Mouse (Mus musculus): ENCODE results near the gene Gm5244. TPM values are rescaled to one million over a fixed set of nuclear protein-coding genes. Genes with fewer than 3 reads are reported as not detected.

The Gm5244 gene
- polyA plus RNA-seq, 1 experiment from 2014 or later: not detected

GRCm38 (mm10) chr19:12856983-12857382 lies 10.5 kb downstream of the Gm5244 start, which contains the start of gene Olfr1444:
TSS of gene Olfr1444 (plus strand) at chr19:12857283.
- no peaks in the 10 kb centered on the region for H3K4me1 ChIP-seq (ENCODE audit: control insufficient read depth, insufficient read depth, low read length)
- H3K4me3 ChIP-seq (ENCODE audit: low read depth, low read length): no peak within 1 kb of the TSS
- H3K4me2 ChIP-seq: no peak within 1 kb of the TSS
- no peak within 1 kb of the TSS for H3K27ac ChIP-seq (ENCODE audit: low read depth, low read length)
- DNase-seq (ENCODE audit: low spot score, missing footprints) (no peak), ATAC-seq (ENCODE audit: low FRiP score) (no peak)
- no peaks in the 10 kb centered on the region for H3K36me3 ChIP-seq (ENCODE audit: control insufficient read depth, insufficient read depth, low read length)
- no peaks in the 10 kb centered on the region for H3K9me3 ChIP-seq (ENCODE audit: control insufficient read depth, low read length)
- H3K9ac ChIP-seq (ENCODE audit: low read length): no peak within 1 kb of the TSS
- no peaks in the 10 kb centered on the region for H3K27me3 ChIP-seq (ENCODE audit: control insufficient read depth, insufficient read depth, low read length)
- WGBS: 56% methylated on average over 1 of the region's 1 CpGs

GRCm38 (mm10) chr19:12883555-12883954 lies 37.1 kb downstream of the Gm5244 start, which contains the start of gene Olfr1445:
TSS of gene Olfr1445 (plus strand) at chr19:12883855.
- H3K4me2 ChIP-seq: no peak within 1 kb of the TSS
- no peak for DNase-seq (ENCODE audit: low spot score, missing footprints)
- no peak within 1 kb of the TSS for H3K9ac ChIP-seq (ENCODE audit: low read length)
- no peaks in the 10 kb centered on the region for H3K4me1 ChIP-seq (ENCODE audit: control insufficient read depth, insufficient read depth, low read length)
- no peaks in the 10 kb centered on the region for H3K36me3 ChIP-seq (ENCODE audit: control insufficient read depth, insufficient read depth, low read length)
- no peak within 1 kb of the TSS for H3K27ac ChIP-seq (ENCODE audit: low read depth, low read length)
- WGBS: 86% methylated on average over 2 of the region's 2 CpGs
- H3K4me3 ChIP-seq (ENCODE audit: low read depth, low read length): no peak within 1 kb of the TSS
- H3K9me3 ChIP-seq (ENCODE audit: control insufficient read depth, low read length): no peaks in the 10 kb centered on the region
- no peaks in the 10 kb centered on the region for H3K27me3 ChIP-seq (ENCODE audit: control insufficient read depth, insufficient read depth, low read length)
- no peak for ATAC-seq (ENCODE audit: low FRiP score)

GRCm38 (mm10) chr19:12893424-12893823 lies 46.9 kb downstream of the Gm5244 start, which contains the start of gene Olfr1446:
TSS of gene Olfr1446 (minus strand) at chr19:12893524.
- ATAC-seq (ENCODE audit: low FRiP score): no peak
- Histone ChIP-seq H3K36me3 (ENCODE audit: control insufficient read depth, insufficient read depth, low read length) (no peaks in the 10 kb centered on the region), H3K4me2 (no peak within 1 kb of the TSS), H3K27me3 (ENCODE audit: control insufficient read depth, insufficient read depth, low read length) (no peaks in the 10 kb centered on the region), H3K4me1 (ENCODE audit: control insufficient read depth, insufficient read depth, low read length) (no peaks in the 10 kb centered on the region), H3K27ac (ENCODE audit: low read depth, low read length) (no peak within 1 kb of the TSS), H3K9ac (ENCODE audit: low read length) (no peak within 1 kb of the TSS), H3K9me3 (ENCODE audit: control insufficient read depth, low read length) (no peaks in the 10 kb centered on the region), H3K4me3 (ENCODE audit: low read depth, low read length) (no peak within 1 kb of the TSS)
- 78% methylated on average over 1 of the region's 1 CpGs for WGBS
- no peak for DNase-seq (ENCODE audit: low spot score, missing footprints)

Other genes starting within 250 kb of the Gm5244 start
- gene Gm4952, start 246.7 kb upstream of the Gm5244 start, polyA plus RNA-seq (2014; fragmentation: Nextera tagmentation; extraction: Ambion mirVana): not detected in 2 replicates
- not detected in 2 replicates for gene Glyat, start 213.4 kb upstream of the Gm5244 start, polyA plus RNA-seq (2014; fragmentation: Nextera tagmentation; extraction: Ambion mirVana)
- gene Olfr1442, start 176.2 kb upstream of the Gm5244 start, polyA plus RNA-seq (2014; fragmentation: Nextera tagmentation; extraction: Ambion mirVana): not detected in 2 replicates
- not detected in 2 replicates for gene Olfr1443, start 168.6 kb upstream of the Gm5244 start, polyA plus RNA-seq (2014; fragmentation: Nextera tagmentation; extraction: Ambion mirVana)
- gene Keg1, start 150.9 kb upstream of the Gm5244 start, polyA plus RNA-seq (2014; fragmentation: Nextera tagmentation; extraction: Ambion mirVana): not detected in 2 replicates
- gene Cntf, start 81.0 kb upstream of the Gm5244 start, polyA plus RNA-seq (2014; fragmentation: Nextera tagmentation; extraction: Ambion mirVana): 0.36 and 0.91 TPM in 2 replicates
- gene Zfp91, start 50.6 kb upstream of the Gm5244 start, polyA plus RNA-seq (2014; fragmentation: Nextera tagmentation; extraction: Ambion mirVana): 13.1 and 13.2 TPM in 2 replicates
- 0.92 and 1.2 TPM in 2 replicates for gene Lpxn, start 50.5 kb upstream of the Gm5244 start, polyA plus RNA-seq (2014; fragmentation: Nextera tagmentation; extraction: Ambion mirVana)
- gene Olfr1444, start 10.6 kb downstream of the Gm5244 start, polyA plus RNA-seq (2014; fragmentation: Nextera tagmentation; extraction: Ambion mirVana): not detected in 2 replicates
- gene Olfr1445, start 37.2 kb downstream of the Gm5244 start, polyA plus RNA-seq (2014; fragmentation: Nextera tagmentation; extraction: Ambion mirVana): not detected in 2 replicates
- gene Olfr1446, start 46.8 kb downstream of the Gm5244 start, polyA plus RNA-seq (2014; fragmentation: Nextera tagmentation; extraction: Ambion mirVana): not detected in 2 replicates
- gene Olfr1447, start 57.1 kb downstream of the Gm5244 start, polyA plus RNA-seq (2014; fragmentation: Nextera tagmentation; extraction: Ambion mirVana): not detected in 2 replicates
- gene Olfr1448, start 77.7 kb downstream of the Gm5244 start, polyA plus RNA-seq (2014; fragmentation: Nextera tagmentation; extraction: Ambion mirVana): not detected in 2 replicates
- gene Olfr1449, start 84.2 kb downstream of the Gm5244 start, polyA plus RNA-seq (2014; fragmentation: Nextera tagmentation; extraction: Ambion mirVana): not detected in 2 replicates
- not detected in 2 replicates for gene Olfr1450, start 103.6 kb downstream of the Gm5244 start, polyA plus RNA-seq (2014; fragmentation: Nextera tagmentation; extraction: Ambion mirVana)
- not detected in 2 replicates for gene Olfr1451, start 148.3 kb downstream of the Gm5244 start, polyA plus RNA-seq (2014; fragmentation: Nextera tagmentation; extraction: Ambion mirVana)
- not detected in 2 replicates for gene Olfr1453, start 181.6 kb downstream of the Gm5244 start, polyA plus RNA-seq (2014; fragmentation: Nextera tagmentation; extraction: Ambion mirVana)
- not detected in 2 replicates for gene Olfr1454, start 213.9 kb downstream of the Gm5244 start, polyA plus RNA-seq (2014; fragmentation: Nextera tagmentation; extraction: Ambion mirVana)